Mouse (Mus musculus) CH12.LX (cell line): ENCODE results near the gene Tbrg4. TPM values are rescaled to one million over a fixed set of nuclear protein-coding genes. Genes with fewer than 3 reads are reported as not detected.

Source experiments
- DNase-seq: peaks from one replicate; pipeline ENCODE4 v3.0.0-alpha.2; 2013; ENCODE audit errors: extremely low read depth
- H3K27ac ChIP-seq: 2 replicates; pipeline ENCODE4 v1.5.1; 2012; ENCODE audit warnings: low read depth, mild to moderate bottlenecking, control low read depth, moderate library complexity; ENCODE audit not compliant: insufficient read depth
- H3K27me3 ChIP-seq: replicated peaks from 2 replicates; pipeline ENCODE3; 2012; ENCODE audit warnings: inconsistent platforms
- H3K36me3 ChIP-seq, 2 experiments: replicated peaks in 1 of 2; 2 replicates each; pipeline versions ENCODE3 to v1.6.1; 2012; ENCODE audit warnings: inconsistent platforms in 1 of 2, low read length in 1 of 2, mild to moderate bottlenecking in 1 of 2, mixed read lengths in 1 of 2, moderate library complexity in 1 of 2; ENCODE audit not compliant: control insufficient read depth in 1 of 2, insufficient read depth in 1 of 2
- H3K4me1 ChIP-seq, 2 experiments: 2 replicates each; pipeline ENCODE4 v1.6.1; 2012; ENCODE audit warnings: inconsistent platforms in 1 of 2, moderate library complexity in 1 of 2; ENCODE audit not compliant: insufficient read depth in 2 of 2, control insufficient read depth in 1 of 2
- H3K4me2 ChIP-seq: 2 replicates; pipeline ENCODE4 v1.6.1; 2012; ENCODE audit warnings: low read depth, mild to moderate bottlenecking, control low read depth; ENCODE audit not compliant: poor library complexity, insufficient read depth, severe bottlenecking
- H3K4me3 ChIP-seq, 3 experiments: fragments of 150-350 bp in 1 of 3; sonication (generic) in 1 of 3; replicated peaks in 1 of 3; 2 replicates each; pipeline versions ENCODE3 to v1.5.1; 2011 to 2012; ENCODE audit warnings: low read depth in 2 of 3, low read length in 2 of 3, mild to moderate bottlenecking in 2 of 3, moderate library complexity in 2 of 3, control low read depth in 1 of 3, improper control_type of control experiment in 1 of 3, inconsistent platforms in 1 of 3, mixed read lengths in 1 of 3; ENCODE audit not compliant: poor library complexity in 1 of 3
- H3K79me2 ChIP-seq: replicated peaks from 2 replicates; pipeline ENCODE4 v1.6.1; 2012; ENCODE audit warnings: mild to moderate bottlenecking, moderate library complexity; ENCODE audit not compliant: control insufficient read depth, poor library complexity, insufficient read depth, severe bottlenecking; ENCODE audit errors: extremely low read depth
- H3K9ac ChIP-seq: 2 replicates; pipeline ENCODE4 v1.6.1; 2012; ENCODE audit warnings: low read depth, mild to moderate bottlenecking, control low read depth, moderate library complexity; ENCODE audit not compliant: insufficient read depth
- H3K9me3 ChIP-seq: replicated peaks from 2 replicates; pipeline ENCODE3; 2012; ENCODE audit warnings: low read length, inconsistent platforms, mixed read lengths
- CHD1 ChIP-seq: IDR thresholded peaks from 2 replicates; pipeline ENCODE4 v1.6.1; 2012; ENCODE audit warnings: low read depth, low read length, improper control_type of control experiment, inconsistent platforms
- CHD2 ChIP-seq: IDR thresholded peaks from 2 replicates; pipeline ENCODE4 v1.6.1; 2011; ENCODE audit warnings: low read length, improper control_type of control experiment
- E2F4 ChIP-seq: IDR thresholded peaks from 2 replicates; pipeline ENCODE4 v1.6.1; 2011; ENCODE audit warnings: low read depth, low read length, improper control_type of control experiment; ENCODE audit not compliant: insufficient replicate concordance
- MAFK ChIP-seq: IDR thresholded peaks from 2 replicates; pipeline ENCODE4 v1.6.1; 2011; ENCODE audit warnings: low read length, improper control_type of control experiment; ENCODE audit not compliant: insufficient replicate concordance
- NELFE ChIP-seq: IDR thresholded peaks from 2 replicates; pipeline ENCODE4 v1.6.1; 2011; ENCODE audit warnings: low read depth, low read length, improper control_type of control experiment
- POLR2A ChIP-seq: IDR thresholded peaks from 2 replicates; pipeline ENCODE4 v1.6.1; 2011; ENCODE audit warnings: low read depth, mild to moderate bottlenecking, improper control_type of control experiment, low read length
- SMC3 ChIP-seq: IDR thresholded peaks from 2 replicates; pipeline ENCODE4 v1.6.1; 2011; ENCODE audit warnings: low read depth, low read length, improper control_type of control experiment
- TCF12 ChIP-seq: IDR thresholded peaks from 2 replicates; pipeline ENCODE4 v1.6.1; 2014; ENCODE audit warnings: low read depth, mild to moderate bottlenecking, inconsistent platforms, low read length, improper control_type of control experiment
- ZC3H11A ChIP-seq: IDR thresholded peaks from 2 replicates; pipeline ENCODE4 v1.6.1; 2012; ENCODE audit warnings: low read depth, mild to moderate bottlenecking, inconsistent platforms, low read length, improper control_type of control experiment
- ZKSCAN1 ChIP-seq: IDR thresholded peaks from 2 replicates; pipeline ENCODE4 v1.6.1; 2012; ENCODE audit warnings: low read depth, inconsistent platforms, low read length, improper control_type of control experiment, borderline replicate concordance
- ZMIZ1 ChIP-seq: IDR thresholded peaks from 2 replicates; pipeline ENCODE4 v1.6.1; 2012; ENCODE audit warnings: low read depth, mild to moderate bottlenecking, inconsistent platforms, low read length, improper control_type of control experiment
- dilution Hi-C: fragments of 300-500 bp; cut with MboI; formaldehyde crosslinking; loops from 2 replicates; pipeline ENCODE4 v1.14.3; 2020; ENCODE audit warnings: low sequenced_read_pairs; ENCODE audit not compliant: extremely low pct_unique_long_range_greater_than_20kb, extremely low pct_ligation_motif_present
- in situ Hi-C: fragments of 300-500 bp; cut with MboI; formaldehyde crosslinking; loops from 3 replicates; pipeline ENCODE4 v1.14.3; 2019; ENCODE audit warnings: low sequenced_read_pairs, low pct_ligation_motif_present, low pct_unique_long_range_greater_than_20kb, mixed read lengths
- polyA plus RNA-seq: library from polyadenylated mRNA; unstranded; fragments of >175 nt; gene quantifications from 2 replicates; pipeline ENCODE4 v1.2.1, GENCODE M21; 2012; ENCODE audit warnings: low read depth; ENCODE audit not compliant: insufficient read length
- total RNA-seq, 2 experiments: library from RNA; depleted of rRNA; stranded (reverse); fragments of 300-350 nt in 1 of 2; fragments of >200 nt in 1 of 2; gene quantifications; 2 replicates each; pipeline ENCODE4 v1.2.3; 2012 to 2014

The Tbrg4 gene
- total and polyA plus RNA-seq, 3 experiments, result 69.0 to 191 (median 93.1) TPM

DNA sequence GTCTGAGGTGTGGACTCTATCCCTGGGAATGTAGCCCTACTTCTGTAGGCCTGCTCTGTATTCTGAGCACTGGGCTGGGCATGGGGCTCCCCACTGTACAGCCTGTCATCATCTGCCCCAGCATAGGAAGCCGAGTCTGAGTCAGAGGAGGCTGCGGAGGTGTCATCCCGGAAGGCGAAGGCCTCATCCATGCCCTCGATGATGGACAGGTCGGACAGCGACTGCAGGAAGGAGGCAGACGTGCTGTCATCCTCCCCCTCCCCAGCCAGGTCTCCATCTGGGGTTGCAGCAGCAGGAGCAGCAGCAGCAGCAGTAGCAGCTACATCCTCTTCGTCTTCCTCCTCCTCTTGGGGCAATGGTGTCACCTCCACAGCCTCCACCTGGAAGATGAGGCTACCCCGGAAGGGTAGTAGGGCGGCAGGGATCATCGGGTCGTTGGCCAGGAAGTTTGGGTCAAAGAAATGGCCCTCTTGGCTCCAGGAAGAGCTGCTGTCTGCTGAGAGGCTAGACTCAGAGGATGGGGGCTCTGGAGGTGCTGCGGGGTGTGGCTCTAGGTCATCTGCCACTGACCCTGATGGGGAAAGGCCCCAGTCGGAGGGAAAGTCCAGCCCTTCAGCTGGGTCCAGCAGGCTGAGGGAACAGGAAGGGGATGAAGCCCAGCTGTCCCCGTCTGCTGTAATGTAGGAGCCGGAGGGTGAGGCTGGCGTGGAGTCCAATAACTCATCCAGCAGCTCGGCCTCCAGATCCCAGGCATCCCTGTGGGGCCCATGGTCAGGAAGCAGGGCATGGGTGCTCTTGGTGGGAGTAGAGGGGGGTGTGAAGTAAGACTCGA, 24.0 kb downstream of the Tbrg4 start:
- Histone ChIP-seq H3K9me3 (no peaks in the 10 kb centered on the region), H3K36me3 (peaks cover 15 to 37% of the 10 kb centered on the region in 2 experiments), H3K4me1 (peaks cover 9 to 15% of the 10 kb centered on the region in 2 experiments; a peak in 3 of 4 replicates), H3K79me2 (no peaks in the 10 kb centered on the region), H3K4me2 (no peak overlapping the region), H3K9ac (no peak overlapping the region), H3K4me3 (no peak overlapping the region), H3K27me3 (no peaks in the 10 kb centered on the region), H3K27ac (no peak overlapping the region)
- in situ Hi-C loops, result no loop called here
- no peak for TF ChIP-seq CHD1
- no peak for TF ChIP-seq MAFK
- TF ChIP-seq NELFE, result no peak
- no peak for DNase-seq
- dilution Hi-C loops, result no loop called here

DNA sequence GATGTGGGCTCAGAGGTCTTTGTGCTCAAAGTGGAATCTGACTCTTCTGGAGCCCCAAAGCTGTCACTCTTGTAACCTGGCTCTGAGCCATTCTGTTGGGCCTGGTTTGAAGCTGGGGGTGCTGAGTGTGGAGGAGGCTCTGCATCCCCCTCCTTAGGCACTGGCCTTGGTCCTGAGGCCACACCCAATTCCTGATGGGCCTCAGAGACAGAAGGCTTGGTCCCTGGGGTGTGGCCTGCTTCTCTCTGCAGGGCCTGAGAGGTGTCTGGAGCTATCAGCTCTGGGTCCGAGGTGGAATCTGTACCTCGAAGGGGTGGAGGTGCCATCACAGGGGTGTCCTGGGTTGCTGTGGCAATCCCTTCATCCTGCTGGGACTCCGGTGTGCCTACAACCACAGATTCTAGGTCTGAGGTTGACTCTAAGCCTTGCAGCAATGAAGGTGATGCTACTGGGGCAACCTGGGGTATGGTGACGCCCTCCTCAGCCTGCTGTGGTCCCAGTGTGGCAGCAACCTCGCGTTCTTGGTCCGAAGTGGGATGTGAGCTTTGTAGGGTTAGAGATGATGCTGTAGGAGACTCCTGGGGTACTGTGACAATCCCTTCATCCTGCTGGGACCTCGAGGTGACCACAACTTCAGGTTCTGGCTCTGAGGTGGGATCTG, 25.5 kb downstream of the Tbrg4 start:
- dilution Hi-C loops, result no loop called here
- H3K4me1 ChIP-seq, result peaks cover 7 to 15% of the 10 kb centered on the region in 2 experiments; a peak in 3 of 4 replicates
- TF ChIP-seq POLR2A (no peak), ZMIZ1 (no peak), SMC3 (no peak), ZC3H11A (no peak), CHD1 (no peak)
- H3K36me3 ChIP-seq, result peaks cover 28 to 51% of the 10 kb centered on the region in 2 experiments
- no peak overlapping the region for H3K4me2 ChIP-seq
- no peaks in the 10 kb centered on the region for H3K27me3 ChIP-seq
- no peak overlapping the region for H3K27ac ChIP-seq
- no peak overlapping the region for H3K9ac ChIP-seq
- DNase-seq, result no peak
- H3K79me2 ChIP-seq, result no peaks in the 10 kb centered on the region
- no peaks in the 10 kb centered on the region for H3K9me3 ChIP-seq
- in situ Hi-C loops, result no loop called here
- H3K4me3 ChIP-seq, result no peak overlapping the region

DNA sequence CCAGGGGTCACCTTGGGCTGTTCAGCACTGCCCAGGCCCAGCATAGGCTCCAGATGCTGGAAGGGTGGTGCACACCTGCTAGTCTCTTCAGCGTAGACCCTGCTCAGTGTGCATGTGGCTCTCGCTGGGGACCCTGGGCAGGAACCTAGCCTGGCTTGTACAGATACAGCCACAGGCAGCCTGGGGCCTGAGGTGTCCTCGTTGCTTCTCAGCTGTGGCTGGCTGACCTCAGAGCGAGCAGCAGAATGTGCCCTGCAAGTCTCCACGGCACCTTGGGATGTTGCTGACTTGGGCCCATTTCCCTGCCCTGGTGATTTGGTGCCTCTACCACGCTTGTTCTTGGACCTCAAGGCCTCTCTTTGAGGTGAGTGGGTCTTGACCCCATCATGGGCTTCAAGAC, 26.0 kb downstream of the Tbrg4 start:
- no peak overlapping the region for H3K4me2 ChIP-seq
- peaks cover 32 to 57% of the 10 kb centered on the region in 2 experiments for H3K36me3 ChIP-seq
- H3K4me3 ChIP-seq, result no peak overlapping the region
- dilution Hi-C loops, result no loop called here
- H3K4me1 ChIP-seq, result peaks cover 5 to 15% of the 10 kb centered on the region in 2 experiments; a peak in 2 of 4 replicates
- TF ChIP-seq E2F4 (no peak), ZKSCAN1 (no peak), MAFK (no peak), NELFE (no peak), CHD2 (no peak), CHD1 (no peak), TCF12 (no peak)
- TF ChIP-seq, all 38 proteins: peak for 0
- Histone ChIP-seq H3K27ac (no peak overlapping the region), H3K9me3 (no peaks in the 10 kb centered on the region), H3K9ac (no peak overlapping the region), H3K27me3 (no peaks in the 10 kb centered on the region), H3K79me2 (no peaks in the 10 kb centered on the region)
- in situ Hi-C loops, result no loop called here
- no peak for DNase-seq
